Mouse (Mus musculus) erythroblast, embryonic 14.5 days (primary cell): ENCODE measurements around the gene Acod1. TPM values are rescaled to one million over a fixed set of nuclear protein-coding genes. Genes with fewer than 3 reads are reported as not detected.

Experiments
- H3K27me3 ChIP-seq: 2 replicates; pipeline ENCODE4 v1.6.1; 2012; ENCODE audit warnings: inconsistent platforms; ENCODE audit not compliant: control insufficient read depth
- H3K36me3 ChIP-seq: 2 replicates; pipeline ENCODE4 v1.6.1; 2012; ENCODE audit warnings: mild to moderate bottlenecking, inconsistent platforms; ENCODE audit not compliant: control insufficient read depth
- H3K4me1 ChIP-seq: 2 replicates; pipeline ENCODE4 v1.6.1; 2012; ENCODE audit warnings: inconsistent platforms; ENCODE audit not compliant: control insufficient read depth
- H3K4me3 ChIP-seq: replicated peaks from 2 replicates; pipeline ENCODE3; 2012; ENCODE audit warnings: moderate library complexity, mild to moderate bottlenecking, inconsistent platforms
- H3K9me3 ChIP-seq: 2 replicates; pipeline ENCODE4 v1.6.1; 2012; ENCODE audit warnings: low read length, inconsistent platforms, mixed read lengths; ENCODE audit not compliant: control insufficient read depth
- GATA1 ChIP-seq: IDR thresholded peaks from 2 replicates; pipeline ENCODE4 v1.6.1; 2012; ENCODE audit warnings: low read length, inconsistent platforms, mixed read lengths
- TAL1 ChIP-seq: IDR thresholded peaks from 3 replicates; pipeline ENCODE4 v1.6.1; 2012; ENCODE audit warnings: low read length, inconsistent platforms, mixed read lengths
- polyA plus RNA-seq: library from polyadenylated mRNA; stranded (reverse); fragments of >175 nt; gene quantifications from 2 replicates; pipeline ENCODE4 v1.2.3, GENCODE M21; 2012

The Acod1 gene
- polyA plus RNA-seq, 1 experiment = not detected

DNA sequence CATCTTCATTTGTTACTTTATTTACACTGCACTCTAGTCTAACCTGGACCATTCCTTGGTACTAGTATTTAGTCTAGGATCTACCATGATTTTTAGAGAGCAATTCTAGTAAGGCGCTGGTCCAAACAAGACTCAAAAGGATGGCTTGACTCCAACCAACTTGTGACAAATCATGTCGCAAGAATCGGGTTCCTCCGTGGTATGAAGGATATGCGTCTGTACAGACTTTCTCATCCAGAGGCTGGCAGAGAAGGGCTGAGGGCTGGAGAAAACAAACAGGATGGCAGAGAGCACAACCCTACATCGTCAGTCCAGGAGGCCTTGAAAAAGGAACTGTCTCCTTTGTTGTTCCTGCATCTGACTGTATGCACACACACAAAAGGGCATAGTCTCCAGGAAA, 49.8 kb downstream of the Acod1 start:
- no peak for TF ChIP-seq GATA1
- no peak for TF ChIP-seq TAL1
- Histone ChIP-seq H3K9me3 (no peaks in the 10 kb centered on the region), H3K36me3 (peaks cover 58% of the 10 kb centered on the region), H3K27me3 (peaks cover 14% of the 10 kb centered on the region), H3K4me3 (peak overlapping the region; percentile 92), H3K4me1 (peaks cover 51% of the 10 kb centered on the region)

- Histone ChIP-seq H3K27me3 (peaks cover 19% of the 10 kb centered on the region), H3K4me1 (peaks cover 49% of the 10 kb centered on the region), H3K4me3 (peak overlapping the region; percentile 92), H3K36me3 (peaks cover 43% of the 10 kb centered on the region), H3K9me3 (no peaks in the 10 kb centered on the region)
- TF ChIP-seq TAL1 (no peak), GATA1 (no peak)
These were observed 51.4 kb downstream of the Acod1 start for GRCm38 (mm10) chr14:103098213-103098586.

DNA sequence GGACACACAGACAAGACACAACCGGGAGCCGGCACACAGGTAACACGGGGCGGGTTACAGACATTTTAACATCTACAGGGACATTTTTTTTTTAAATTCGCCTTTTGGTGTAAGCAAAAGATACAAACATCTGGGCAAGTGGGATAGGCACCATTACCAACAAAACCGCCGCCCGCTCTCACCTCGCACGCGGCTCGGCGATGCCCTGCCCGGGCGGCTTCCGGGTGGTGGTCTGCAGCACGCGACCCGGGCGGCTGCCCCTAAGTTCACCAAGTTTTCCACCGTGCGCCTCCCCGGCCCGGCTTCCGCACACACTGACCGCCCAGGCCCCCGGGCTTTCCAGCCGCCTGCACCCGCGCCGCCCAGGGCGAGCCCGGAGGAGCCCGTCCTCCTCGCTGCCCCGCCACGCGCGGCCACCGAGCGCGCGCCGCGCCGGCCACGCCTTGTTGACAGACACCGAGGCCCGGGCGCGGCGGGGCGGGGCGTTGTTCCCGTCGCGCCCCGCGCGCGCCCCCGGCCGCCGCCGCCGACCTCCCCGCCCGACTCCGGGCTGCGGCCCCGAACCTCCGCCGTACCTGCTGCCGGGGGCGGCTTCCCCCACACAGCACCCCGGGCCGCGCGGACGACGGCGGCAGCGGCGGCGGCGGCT, 51.9 kb downstream of the Acod1 start:
- TF ChIP-seq TAL1 (no peak), GATA1 (no peak)
- peaks cover 45% of the 10 kb centered on the region for H3K4me1 ChIP-seq
- peak overlapping the region; percentile 92 for H3K4me3 ChIP-seq
- no peaks in the 10 kb centered on the region for H3K9me3 ChIP-seq
- H3K27me3 ChIP-seq = peaks cover 19% of the 10 kb centered on the region
- H3K36me3 ChIP-seq = peaks cover 38% of the 10 kb centered on the region

DNA sequence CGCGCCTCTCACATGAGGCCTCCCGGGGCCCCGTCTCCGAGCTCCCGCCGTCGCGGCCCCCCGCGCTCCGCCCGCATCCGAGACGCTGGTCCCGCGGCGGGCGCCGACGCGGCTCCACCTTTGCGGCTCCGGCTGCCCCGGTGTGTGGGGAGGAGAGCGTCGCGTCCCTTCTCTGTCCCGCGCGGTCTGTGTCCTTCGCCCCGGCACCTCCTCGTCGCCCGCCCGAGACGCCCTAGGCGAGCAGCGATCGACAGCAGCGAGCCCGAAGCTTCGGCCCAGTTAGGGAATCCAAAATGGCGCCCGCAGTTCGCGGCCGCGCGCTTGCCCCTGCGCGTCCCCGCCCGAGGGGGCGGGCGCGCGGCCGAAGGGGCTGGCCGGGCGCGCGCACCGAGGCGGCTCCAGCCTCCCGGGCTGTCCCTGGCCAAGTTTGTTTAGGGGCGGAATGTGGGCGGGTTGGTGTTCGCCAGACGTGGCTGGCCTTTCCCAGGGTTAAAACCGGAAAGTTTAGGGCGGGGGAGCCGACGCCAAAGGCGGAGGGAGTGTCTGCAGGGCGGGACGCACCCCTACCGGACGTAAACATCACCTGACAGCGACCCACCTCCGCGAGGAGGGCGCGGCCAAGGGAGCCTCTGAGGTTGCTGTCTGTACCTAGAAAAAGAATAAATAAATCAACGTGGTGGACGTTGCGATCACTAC, 52.6 kb downstream of the Acod1 start, which contains the start of gene Fbxl3:
Gene Fbxl3, minus strand, starts transcription at position 329 of the 696 bp plus-strand sequence.
- no peaks in the 10 kb centered on the region for H3K9me3 ChIP-seq
- H3K4me3 ChIP-seq = peak within 1 kb of the TSS; percentile 92
- peaks cover 31% of the 10 kb centered on the region for H3K36me3 ChIP-seq
- H3K27me3 ChIP-seq = peaks cover 19% of the 10 kb centered on the region
- TF ChIP-seq TAL1 (no peak), GATA1 (no peak)
- H3K4me1 ChIP-seq = peaks cover 39% of the 10 kb centered on the region

DNA sequence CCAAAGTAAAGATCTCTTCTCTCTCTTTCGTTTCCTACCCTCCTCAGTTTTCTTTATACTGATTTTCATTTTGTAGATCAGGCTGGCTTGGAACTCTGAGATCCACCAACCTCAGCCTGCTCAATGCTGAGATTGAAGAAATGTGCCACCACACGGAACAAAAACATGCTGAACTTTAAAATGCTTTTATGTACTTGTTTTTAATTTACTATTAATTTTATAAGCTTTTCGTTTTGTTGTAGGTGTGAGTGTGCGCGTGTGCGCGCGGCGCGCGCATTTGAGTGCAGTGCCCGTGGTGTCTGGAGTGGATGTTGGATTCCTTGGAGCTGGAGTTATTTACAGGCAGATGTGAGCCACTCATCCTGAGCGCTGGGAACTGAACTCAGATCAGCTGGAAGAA, 53.5 kb downstream of the Acod1 start:
- H3K9me3 ChIP-seq = no peaks in the 10 kb centered on the region
- peaks cover 35% of the 10 kb centered on the region for H3K4me1 ChIP-seq
- TF ChIP-seq TAL1 (no peak), GATA1 (no peak)
- H3K4me3 ChIP-seq = peak overlapping the region; percentile 92
- H3K36me3 ChIP-seq = peaks cover 22% of the 10 kb centered on the region
- H3K27me3 ChIP-seq = peaks cover 16% of the 10 kb centered on the region

DNA sequence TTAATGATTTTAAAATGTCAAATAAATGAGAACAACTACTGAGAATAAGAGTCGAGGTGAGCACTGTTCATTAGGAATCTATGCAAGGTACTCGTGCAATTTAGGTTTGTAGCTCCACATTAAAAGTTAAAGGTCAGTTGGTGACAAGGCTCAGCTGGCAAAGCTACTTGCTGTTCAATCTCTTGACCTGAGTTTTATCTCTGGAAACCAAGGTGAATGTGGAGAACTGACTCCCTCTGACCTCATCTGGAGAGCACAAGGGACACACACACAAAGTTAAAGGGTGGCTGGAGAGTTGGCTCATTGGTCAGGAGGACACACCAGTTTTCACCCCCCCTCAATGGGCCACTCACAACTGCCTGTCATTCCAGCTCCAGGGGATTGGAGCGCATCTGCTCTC, 54.4 kb downstream of the Acod1 start:
- Histone ChIP-seq H3K9me3 (no peaks in the 10 kb centered on the region), H3K36me3 (peaks cover 14% of the 10 kb centered on the region), H3K27me3 (peaks cover 15% of the 10 kb centered on the region), H3K4me1 (peaks cover 30% of the 10 kb centered on the region), H3K4me3 (no peak overlapping the region)
- TF ChIP-seq TAL1 (no peak), GATA1 (no peak)

- Histone ChIP-seq H3K36me3 (peaks cover 3% of the 10 kb centered on the region), H3K27me3 (peaks cover 15% of the 10 kb centered on the region), H3K4me3 (no peak overlapping the region), H3K9me3 (no peaks in the 10 kb centered on the region), H3K4me1 (peaks cover 20% of the 10 kb centered on the region)
- TF ChIP-seq TAL1 = no peak
- no peak for TF ChIP-seq GATA1
These were observed 55.5 kb downstream of the Acod1 start for GRCm38 (mm10) chr14:103102246-103102645.

DNA sequence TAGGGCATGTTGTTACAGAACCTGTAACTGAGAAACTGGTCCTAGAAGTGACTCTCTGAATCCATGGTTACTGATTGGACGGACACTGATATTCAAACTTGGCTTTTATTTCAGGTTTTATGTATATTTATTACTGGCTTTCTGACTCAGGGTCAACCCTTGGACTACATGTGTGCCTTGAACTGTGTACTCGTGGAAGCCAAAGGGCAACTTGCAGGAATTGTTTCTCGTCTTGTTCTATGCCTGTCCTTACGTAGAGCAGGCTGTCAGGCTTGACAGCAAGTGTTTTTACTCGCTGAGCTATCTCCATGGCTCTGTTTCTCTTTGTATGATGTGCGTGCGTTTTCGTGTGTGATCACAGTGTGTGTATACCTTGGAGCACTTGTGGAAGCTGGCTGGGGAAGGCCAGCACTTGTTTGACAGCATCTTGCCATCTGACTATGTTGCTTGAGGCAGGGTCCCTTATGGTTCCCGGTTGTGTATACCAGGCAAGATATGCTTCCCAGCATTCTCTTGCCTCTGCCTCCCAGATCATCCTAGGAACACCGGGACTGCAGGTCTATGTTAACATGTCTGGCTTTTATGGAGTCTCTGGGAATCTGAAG, 56.1 kb downstream of the Acod1 start:
- TF ChIP-seq GATA1 (no peak), TAL1 (no peak)
- peaks cover 15% of the 10 kb centered on the region for H3K4me1 ChIP-seq

More for the DNA sequence above, 56.1 kb downstream of the Acod1 start:
- H3K4me3 ChIP-seq = no peak overlapping the region
- H3K9me3 ChIP-seq = no peaks in the 10 kb centered on the region
- no peaks in the 10 kb centered on the region for H3K36me3 ChIP-seq
- peaks cover 15% of the 10 kb centered on the region for H3K27me3 ChIP-seq

Other genes with a start within 250 kb of the Acod1 start
- 0.03 and 0.04 TPM in 2 replicates for gene Kctd12, start 64.3 kb upstream of the Acod1 start, polyA plus RNA-seq
- gene Cln5, start 23.2 kb downstream of the Acod1 start, polyA plus RNA-seq = 0.40 and 0.63 TPM in 2 replicates
- 2.6 and 3.3 TPM in 2 replicates for gene Fbxl3, start 52.6 kb downstream of the Acod1 start, polyA plus RNA-seq